ENCODE assay signal across 13 mouse cellular contexts in the genomic region with DNA sequence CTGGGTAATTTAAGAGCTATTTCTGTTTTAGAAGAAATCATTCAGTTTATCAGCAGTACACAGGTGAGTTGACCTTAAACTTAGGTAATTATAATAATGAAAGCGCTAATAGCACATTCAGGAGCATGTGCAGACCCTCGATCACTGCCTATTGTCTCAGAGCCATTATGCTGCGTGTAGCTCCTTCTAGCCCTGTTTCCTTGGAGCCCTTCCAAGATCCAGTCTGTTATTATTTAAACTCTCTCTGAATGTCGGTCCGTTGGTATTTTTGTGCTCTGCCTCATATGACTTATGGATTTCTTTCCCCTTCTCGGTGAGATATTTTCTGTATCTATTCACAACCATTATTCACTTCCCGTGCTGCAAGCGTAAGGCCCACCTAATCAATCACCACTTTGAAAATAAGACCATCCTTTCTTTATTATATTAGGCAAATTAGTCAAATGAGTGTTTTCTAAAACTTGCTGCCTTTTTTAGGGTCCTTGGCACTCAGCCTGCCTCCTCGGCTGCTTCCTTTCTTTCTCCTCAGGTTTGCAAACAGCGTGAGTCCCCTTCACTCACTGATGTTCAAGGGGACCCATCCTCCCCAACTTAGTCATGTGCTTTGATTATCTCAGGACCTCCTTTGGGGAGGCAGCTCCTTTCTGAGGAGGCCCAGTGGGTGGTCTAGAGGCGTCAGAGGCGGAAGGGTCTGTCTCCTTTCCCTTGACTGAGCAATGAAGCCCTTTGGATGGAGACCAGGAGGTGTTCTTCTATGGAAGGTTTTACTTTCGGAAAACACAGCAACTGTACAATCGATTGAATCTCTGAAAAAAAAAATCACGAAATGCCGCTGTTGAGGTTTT.
DNase-seq lines count a peak whose midpoint lies in the region; ATAC-seq lines count a peak whose summit lies in the region.
"Had no signal": no experiment of that assay in that cellular context is flagged by ENCODE, and none has a peak within 500 bp of the region (broad histone marks: within the 10 kb centered on the region; RNA-seq: fewer than 3 reads in every experiment).

No protein-coding gene starts in this region.

- no peak for ATAC-seq in heart, embryonic 13.5 days (ENCODE audit: extremely low read depth, insufficient number of reproducible peaks, low FRiP score, low TSS enrichment)
- no peak for ATAC-seq in forebrain, embryonic 12.5 days (ENCODE audit: low FRiP score)
- no peak for ATAC-seq in limb, embryonic 15.5 days (ENCODE audit: insufficient number of reproducible peaks, low FRiP score, low TSS enrichment, low read depth)
- no peak for ATAC-seq in erythroblast, adult 5-6 weeks (replicated peaks; ENCODE audit: low FRiP score, poor library complexity, severe bottlenecking)

- H3K4me1 ChIP-seq in heart, embryonic 13.5 days = peaks cover 22% of the 10 kb centered on the region
- H3K4me1 ChIP-seq in forebrain, embryonic 12.5 days = peaks cover 37% of the 10 kb centered on the region
- peaks cover 11% of the 10 kb centered on the region for H3K4me1 ChIP-seq in limb, embryonic 15.5 days

- intact Hi-C loops in heart, postnatal 25 days (cut with DNase I) = no loop called here
- intact Hi-C loops in left cerebral cortex, postnatal 4 days (cut with DNase I) = no loop called here

- peak overlapping the region; percentile 6; the same call in 1 of the 2 replicates for H3K4me2 ChIP-seq in heart, embryonic 13.5 days
- H3K4me2 ChIP-seq in forebrain, embryonic 12.5 days = peak overlapping the region; percentile 6
- peak overlapping the region; percentile 29; the same call in 1 of the 2 replicates for H3K4me2 ChIP-seq in limb, embryonic 15.5 days

- H3K27me3 ChIP-seq in heart, embryonic 13.5 days (replicated peaks) = peaks cover 17% of the 10 kb centered on the region
- H3K27me3 ChIP-seq in forebrain, embryonic 12.5 days = peaks cover 20% of the 10 kb centered on the region
- no peaks in the 10 kb centered on the region for H3K27me3 ChIP-seq in limb, embryonic 15.5 days

- H3K27ac ChIP-seq in heart, embryonic 13.5 days (replicated peaks) = no peak overlapping the region
- H3K27ac ChIP-seq in forebrain, embryonic 12.5 days = peak overlapping the region; percentile 42; the same call in 1 of the 2 replicates
- H3K27ac ChIP-seq in limb, embryonic 15.5 days = peak overlapping the region; percentile 52; the same call in 1 of the 2 replicates
- H3K27ac ChIP-seq: liver, embryonic 14.5 days had no signal

- H3K36me3 ChIP-seq in heart, embryonic 13.5 days = no peaks in the 10 kb centered on the region
- no peaks in the 10 kb centered on the region for H3K36me3 ChIP-seq in forebrain, embryonic 12.5 days (replicated peaks)
- no peaks in the 10 kb centered on the region for H3K36me3 ChIP-seq in limb, embryonic 15.5 days

- H3K9ac ChIP-seq in heart, embryonic 13.5 days = no peak overlapping the region
- no peak overlapping the region for H3K9ac ChIP-seq in forebrain, embryonic 12.5 days
- H3K9ac ChIP-seq in limb, embryonic 15.5 days = no peak overlapping the region
- H3K9ac ChIP-seq: liver, embryonic 14.5 days had no signal

- WGBS in heart, embryonic 13.5 days = 49% methylated on average over 16 of the region's 16 CpGs
- 32% methylated on average over 16 of the region's 16 CpGs for WGBS in forebrain, embryonic 12.5 days
- WGBS in limb, embryonic 15.5 days = 41% methylated on average over 16 of the region's 16 CpGs

- H3K4me3 ChIP-seq in heart, embryonic 13.5 days = no peak overlapping the region
- H3K4me3 ChIP-seq in forebrain, embryonic 12.5 days (replicated peaks) = no peak overlapping the region
- H3K4me3 ChIP-seq in limb, embryonic 15.5 days = no peak overlapping the region
- H3K4me3 ChIP-seq: myocyte had no signal

- H3K9me3 ChIP-seq in heart, embryonic 13.5 days = 0 out of 2 replicates have a peak, but pooled peaks cover 2% of the 10 kb centered on the region
- no peaks in the 10 kb centered on the region for H3K9me3 ChIP-seq in forebrain, embryonic 12.5 days
- H3K9me3 ChIP-seq in limb, embryonic 15.5 days = no peaks in the 10 kb centered on the region

- no peak for DNase-seq in heart, postnatal 25 days (ENCODE audit: low spot score)
- DNase-seq in left cerebral cortex, postnatal 4 days = peak; percentile 62
- no peak for DNase-seq in left cerebral cortex, adult 18-20 months (ENCODE audit: low spot score in 2 of 2)
- DNase-seq in urinary bladder, adult 18-20 months (ENCODE audit: low spot score in 2 of 2) = no peak
- DNase-seq: B cell, adult 2 months; cerebellum, adult 8-10 months; right cerebral cortex, adult 18-20 months had no signal
